Mouse (Mus musculus): Measurements from ENCODE around the gene Nup107.

- TF ChIP-seq RAD21 (IDR thresholded peaks at IDR 0.05; ENCODE audit: low read depth, low read length) (no peak), EP300 (IDR thresholded peaks at IDR 0.05; ENCODE audit: low read depth in 1 of 2, low read length in 2 of 2) (no peak), USF2 (IDR thresholded peaks at IDR 0.05; ENCODE audit: borderline replicate concordance in 1 of 2, insufficient read depth in 1 of 2, low read depth in 1 of 2, low read length in 2 of 2) (no peak), MAFK (IDR thresholded peaks at IDR 0.05; ENCODE audit: borderline replicate concordance, low read depth, low read length) (no peak), MAZ (IDR thresholded peaks at IDR 0.05; ENCODE audit: low read depth, low read length) (no peak), ELF1 (IDR thresholded peaks at IDR 0.05; ENCODE audit: low read depth, low read length) (no peak), GATA1 (IDR thresholded peaks at IDR 0.05; ENCODE audit: low read depth, low read length) (no peak), SIN3A (IDR thresholded peaks at IDR 0.05; ENCODE audit: low read length) (no peak), JUND (IDR thresholded peaks at IDR 0.05; ENCODE audit: low read depth, low read length) (no peak), BHLHE40 (IDR thresholded peaks at IDR 0.05; ENCODE audit: borderline replicate concordance, low read depth, low read length) (no peak)
Observed at GRCm38 (mm10) chr10:117783786-117784420, 8.6 kb downstream of the Nup107 start.
